Mouse (Mus musculus): ENCODE measurements around the gene Fxyd7.
A peak's percentile ranks its signal among the peaks of the same experiment; 100 is the strongest.

The Fxyd7 gene

GRCm38 (mm10) chr7:31074713-31075069 is 23.4 kb upstream of the Fxyd7 start:
- DNase-seq: peak in 1 of 2 experiments; percentile 54

DNA sequence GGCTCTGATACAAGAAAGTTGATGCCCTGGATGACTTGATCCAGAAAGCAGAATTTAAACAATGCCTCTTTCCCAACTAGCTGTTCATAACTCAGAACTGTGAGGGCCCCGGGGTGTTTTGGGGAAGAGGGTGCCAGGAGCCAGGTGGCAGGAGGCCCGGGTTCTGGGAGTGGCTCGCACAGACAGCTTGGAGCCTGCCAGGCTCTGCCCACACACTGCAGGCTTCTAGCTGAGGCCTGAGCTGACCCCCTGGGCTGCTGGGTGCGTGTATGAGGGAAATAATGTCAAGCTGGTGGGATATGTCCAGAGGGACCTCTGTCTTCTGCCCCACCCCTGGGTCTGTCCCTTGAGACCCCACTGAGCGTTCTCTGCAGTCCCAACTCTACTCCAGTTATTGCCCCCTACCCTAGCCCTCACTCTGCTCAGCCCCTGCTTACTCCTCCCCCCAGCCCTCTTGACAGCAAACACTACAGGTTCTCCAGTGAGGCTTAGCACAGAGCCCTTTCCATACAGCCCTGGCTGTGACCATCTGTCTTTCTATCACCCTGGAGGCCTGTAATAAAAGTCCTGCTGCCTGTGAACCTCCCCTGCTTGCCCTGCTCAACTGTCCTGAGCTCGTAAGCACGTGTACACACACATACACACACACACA is 22.9 kb upstream of the Fxyd7 start:
- peak in 1 of 2 experiments; percentile 51 for DNase-seq

DNA sequence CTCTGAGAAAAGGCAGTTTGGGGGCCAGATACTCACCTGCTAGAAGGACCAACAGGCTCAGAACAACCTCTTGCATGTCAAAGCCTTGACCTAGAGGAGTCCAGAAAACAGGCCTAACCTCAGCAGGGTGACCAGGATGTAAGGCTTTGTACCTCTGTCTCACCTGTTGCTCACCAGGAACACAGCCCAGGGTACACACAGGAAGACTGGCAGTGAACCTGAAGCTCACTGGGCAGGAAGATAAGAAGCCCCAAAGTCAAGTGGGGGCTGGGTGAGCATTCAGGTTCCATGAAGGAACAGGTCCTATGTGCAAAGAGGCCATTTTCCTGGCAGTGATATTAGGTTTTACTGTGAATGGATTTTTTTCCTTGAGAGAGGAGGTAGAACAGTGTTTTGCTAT is 22.3 kb upstream of the Fxyd7 start:
- DNase-seq: no peak

GRCm38 (mm10) chr7:31072326-31072725 is 21.1 kb upstream of the Fxyd7 start:
- DNase-seq: peak in 1 of 2 experiments; percentile 54

DNA sequence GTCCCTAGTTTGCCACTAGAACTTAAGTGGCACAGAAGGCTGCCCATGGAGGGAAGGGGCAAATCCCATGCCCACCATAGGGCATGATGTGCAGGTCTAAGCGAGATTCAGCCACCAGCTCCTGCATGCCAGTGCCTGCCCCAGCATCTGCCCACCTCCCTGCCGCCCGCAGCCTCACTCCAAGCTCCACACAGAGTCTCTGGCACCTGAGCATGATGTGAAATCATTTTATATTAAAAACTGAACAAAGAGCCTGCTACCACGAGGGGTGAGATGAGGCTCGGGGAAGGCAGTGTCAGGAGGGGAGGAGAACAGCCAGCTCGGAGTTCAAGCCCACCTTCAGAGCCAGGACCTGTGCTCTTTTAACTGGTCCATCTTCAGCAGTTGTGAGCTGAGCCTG is 19.1 kb upstream of the Fxyd7 start:
- peak; percentile 65 to 70 for DNase-seq

- peak; percentile 66 to 74 for DNase-seq
Measured at GRCm38 (mm10) chr7:31069491-31069890, 18.2 kb upstream of the Fxyd7 start.

- peak; percentile 73 to 75 for DNase-seq
Measured at GRCm38 (mm10) chr7:31067836-31068235, 16.6 kb upstream of the Fxyd7 start.

DNA sequence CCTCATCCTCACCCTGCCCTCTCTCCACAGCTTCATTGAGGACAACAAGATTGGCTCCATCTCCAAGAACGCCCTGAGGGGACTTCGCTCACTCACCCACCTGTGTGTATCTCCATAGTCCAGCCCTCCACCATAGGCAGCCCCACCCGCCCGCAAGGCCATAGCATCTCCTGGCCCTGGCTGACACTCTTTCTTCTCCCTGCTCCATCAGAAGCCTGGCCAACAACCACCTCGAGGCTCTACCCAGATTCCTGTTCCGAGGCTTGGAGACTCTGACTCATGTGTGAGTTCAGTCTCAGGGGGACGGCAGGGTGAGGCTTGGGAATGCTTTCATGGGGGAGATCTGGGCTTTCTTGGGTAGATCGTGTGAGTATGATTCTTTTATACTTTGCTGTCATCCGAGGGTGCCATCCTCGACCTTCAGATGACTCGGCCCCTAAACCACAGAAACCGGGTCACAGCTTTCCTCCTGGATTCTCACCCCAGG is 11.8 kb upstream of the Fxyd7 start:
- DNase-seq: no peak

DNA sequence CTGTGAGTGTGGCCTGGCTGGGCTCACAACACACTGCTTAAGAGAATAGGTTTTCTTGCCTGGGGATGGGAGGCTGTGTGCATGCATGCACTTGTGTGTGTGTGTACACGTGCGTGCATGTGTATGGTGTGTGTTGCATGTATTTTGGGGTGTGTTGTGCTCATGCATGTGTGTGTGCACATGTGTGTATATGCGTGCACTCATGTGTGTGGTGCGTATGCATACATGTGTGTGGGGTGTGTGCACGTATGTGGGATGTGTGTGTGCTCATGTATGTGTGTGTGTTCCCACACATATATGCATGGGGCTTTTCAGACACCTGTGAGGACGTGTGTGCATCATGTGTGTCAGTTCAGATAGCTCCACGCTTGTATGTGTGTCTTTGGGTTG is 9.3 kb upstream of the Fxyd7 start:
- no peak for DNase-seq

DNA sequence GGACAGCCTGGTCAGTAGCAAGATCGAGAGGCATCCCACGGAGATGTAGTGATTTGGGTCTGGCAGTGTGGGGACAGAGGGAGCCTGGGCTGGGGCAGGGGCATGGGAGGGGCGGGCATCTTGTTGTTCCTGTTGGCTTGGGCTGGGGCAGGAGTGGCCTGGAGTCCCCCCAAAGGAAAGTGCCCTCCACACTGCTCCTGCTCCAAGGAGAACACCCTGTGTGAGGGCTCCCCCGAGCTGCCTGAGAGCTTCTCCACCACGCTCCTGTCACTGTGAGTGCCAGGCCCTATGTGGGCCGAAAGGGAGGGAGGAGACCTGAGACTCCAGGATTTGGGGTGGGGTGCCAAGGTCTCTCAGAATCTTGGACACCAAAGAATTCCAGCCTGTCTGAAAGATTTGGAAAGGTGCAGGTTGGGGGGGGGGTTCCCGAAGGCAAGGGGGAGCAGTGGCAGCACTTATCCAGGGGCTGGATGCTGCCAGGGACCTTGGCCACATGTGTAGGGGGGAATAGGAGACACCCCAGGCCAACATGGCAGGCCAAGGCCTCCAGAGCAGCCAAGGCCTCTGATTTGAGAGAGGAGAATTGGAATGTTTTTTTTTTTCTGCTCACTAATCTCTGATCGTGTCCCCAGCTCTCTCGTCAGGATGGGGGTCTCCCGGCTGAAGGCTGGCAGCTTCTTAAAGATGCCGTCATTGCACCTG is 8.8 kb upstream of the Fxyd7 start:
- peak; percentile 54 to 56 for DNase-seq

GRCm38 (mm10) chr7:31059108-31059507 is 7.8 kb upstream of the Fxyd7 start, which contains the start of gene Lgi4:
Gene Lgi4 (plus strand): TSS chr7:31059342.
- peak; percentile 94 to 96 for DNase-seq

GRCm38 (mm10) chr7:31058211-31058610 is 6.9 kb upstream of the Fxyd7 start:
- DNase-seq: no peak

- no peak for DNase-seq
Measured at GRCm38 (mm10) chr7:31057730-31058129, 6.5 kb upstream of the Fxyd7 start.

DNA sequence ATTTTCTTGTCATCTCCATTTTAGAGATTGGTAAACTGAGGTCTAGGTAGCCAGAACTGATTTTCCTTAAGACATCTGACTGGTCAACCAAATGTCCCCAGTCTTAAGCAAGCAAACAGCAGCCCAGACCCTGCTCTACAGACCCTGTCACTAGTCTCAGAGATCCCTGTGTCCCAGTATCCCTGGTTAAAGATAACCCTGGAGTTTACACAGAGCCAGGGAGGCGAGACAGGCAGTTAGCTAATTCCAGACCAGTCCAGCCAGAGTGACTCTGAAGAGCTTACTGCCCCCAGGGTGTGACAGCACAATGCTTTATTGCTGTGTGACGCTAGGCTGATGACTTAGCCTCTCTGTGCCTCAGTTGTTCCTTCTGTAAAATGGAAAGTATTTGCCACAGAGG is 5.8 kb upstream of the Fxyd7 start, which contains the start of gene Fxyd1:
Fxyd1 (minus strand) TSS at position 129 of the 400 bp plus-strand sequence.
- DNase-seq: no peak

GRCm38 (mm10) chr7:31056448-31056847 is 5.2 kb upstream of the Fxyd7 start:
- no peak for DNase-seq

GRCm38 (mm10) chr7:31055883-31056282 is 4.6 kb upstream of the Fxyd7 start:
- DNase-seq: no peak

- DNase-seq: peak; percentile 69 to 78
Measured at GRCm38 (mm10) chr7:31055354-31055824, 4.1 kb upstream of the Fxyd7 start.

GRCm38 (mm10) chr7:31054661-31055320 is 3.5 kb upstream of the Fxyd7 start:
- no peak for DNase-seq

GRCm38 (mm10) chr7:31053882-31054447 is 2.7 kb upstream of the Fxyd7 start:
- peak; percentile 47 to 58 for DNase-seq

GRCm38 (mm10) chr7:31052636-31053434 is 1.6 kb upstream of the Fxyd7 start:
- DNase-seq: peak; percentile 91

DNA sequence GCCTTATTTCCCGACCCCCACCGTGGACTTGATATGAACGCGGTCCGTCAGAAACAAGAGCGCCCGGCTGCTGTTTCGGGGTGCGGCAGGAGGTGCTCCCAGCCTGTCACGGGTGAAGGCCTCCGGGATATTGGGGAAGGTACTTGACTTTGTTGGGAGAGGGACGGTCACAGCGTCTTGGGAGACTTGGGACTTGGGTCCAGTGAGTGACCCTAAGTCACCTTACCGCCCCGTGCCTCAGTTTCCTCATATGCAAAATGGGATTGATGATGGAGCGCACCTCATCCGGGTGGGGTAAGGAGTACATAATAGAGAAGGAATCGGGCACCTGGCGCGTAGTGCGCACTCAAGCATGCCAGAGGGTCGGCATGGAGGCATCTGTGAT is 976 bp upstream of the Fxyd7 start:
- peak in 1 of 2 experiments; percentile 33 for DNase-seq

GRCm38 (mm10) chr7:31050921-31051320 is 346 bp downstream of the Fxyd7 start:
- peak; percentile 69 to 74 for DNase-seq
